Mouse (Mus musculus): ENCODE data around the gene Tsku. TPM values are rescaled to one million over a fixed set of nuclear protein-coding genes. Genes with fewer than 3 reads are reported as not detected.
A peak's percentile ranks its signal among the peaks of the same experiment; 100 is the strongest.

The Tsku gene
- total RNA-seq (2021) = 10 to 100 TPM; 11.5 TPM

- intact Hi-C loops (cut with DNase I) = loop anchor here (2.0 kb wide), 1 partner anchor 62 kb away; no protein-coding TSS in a partner anchor
- peak; percentile 98 for DNase-seq
Measured at GRCm38 (mm10) chr7:98361063-98361652, at the start of gene Tsku. Tsku (minus strand) TSS chr7:98361328.

- no peak for DNase-seq
- intact Hi-C loops (cut with DNase I) = no loop called here
Measured at GRCm38 (mm10) chr7:98407615-98408014, 46.5 kb upstream of the Tsku start.

- DNase-seq = peak; percentile 88
- intact Hi-C loops (cut with DNase I) = no loop called here
Measured at GRCm38 (mm10) chr7:98403996-98404395, 42.9 kb upstream of the Tsku start.

- DNase-seq = peak; percentile 79
- intact Hi-C loops (cut with DNase I) = no loop called here
Measured at GRCm38 (mm10) chr7:98402582-98403574, 41.8 kb upstream of the Tsku start.

GRCm38 (mm10) chr7:98392466-98393201, 31.5 kb upstream of the Tsku start:
- intact Hi-C loops (cut with DNase I) = no loop called here
- no peak for DNase-seq

GRCm38 (mm10) chr7:98391351-98391936, 30.3 kb upstream of the Tsku start:
- peak; percentile 76 for DNase-seq
- intact Hi-C loops (cut with DNase I) = no loop called here

GRCm38 (mm10) chr7:98390486-98390885, 29.4 kb upstream of the Tsku start:
- intact Hi-C loops (cut with DNase I) = no loop called here
- no peak for DNase-seq

- intact Hi-C loops (cut with DNase I) = no loop called here
- DNase-seq = no peak
Measured at GRCm38 (mm10) chr7:98389656-98390055, 28.5 kb upstream of the Tsku start.

GRCm38 (mm10) chr7:98388881-98389501, 27.9 kb upstream of the Tsku start:
- peak; percentile 62 for DNase-seq
- intact Hi-C loops (cut with DNase I) = no loop called here

- DNase-seq = no peak
Measured at GRCm38 (mm10) chr7:98387201-98387600, 26.1 kb upstream of the Tsku start.

GRCm38 (mm10) chr7:98385168-98385567, 24.0 kb upstream of the Tsku start:
- intact Hi-C loops (cut with DNase I) = no loop called here
- no peak for DNase-seq

More at GRCm38 (mm10) chr7:98387201-98387600, 26.1 kb upstream of the Tsku start:
- intact Hi-C loops (cut with DNase I) = no loop called here

- intact Hi-C loops (cut with DNase I) = no loop called here
- no peak for DNase-seq
Measured at GRCm38 (mm10) chr7:98383337-98383736, 22.2 kb upstream of the Tsku start.

GRCm38 (mm10) chr7:98382784-98383183, 21.7 kb upstream of the Tsku start:
- intact Hi-C loops (cut with DNase I) = no loop called here
- DNase-seq = no peak

GRCm38 (mm10) chr7:98380224-98380925, 19.2 kb upstream of the Tsku start:
- intact Hi-C loops (cut with DNase I) = no loop called here
- DNase-seq = peak; percentile 94

GRCm38 (mm10) chr7:98379232-98379631, 18.1 kb upstream of the Tsku start:
- DNase-seq = no peak
- intact Hi-C loops (cut with DNase I) = no loop called here

- intact Hi-C loops (cut with DNase I) = no loop called here
Measured at GRCm38 (mm10) chr7:98377257-98377656, 16.1 kb upstream of the Tsku start.

GRCm38 (mm10) chr7:98371161-98371560, 10.0 kb upstream of the Tsku start:
- intact Hi-C loops (cut with DNase I) = no loop called here
- no peak for DNase-seq

More at GRCm38 (mm10) chr7:98377257-98377656, 16.1 kb upstream of the Tsku start:
- DNase-seq = no peak

- no peak for DNase-seq
- intact Hi-C loops (cut with DNase I) = no loop called here
Measured at GRCm38 (mm10) chr7:98369762-98370369, 8.7 kb upstream of the Tsku start.

GRCm38 (mm10) chr7:98361662-98362061, 534 bp upstream of the Tsku start:
- no peak for DNase-seq
- intact Hi-C loops (cut with DNase I) = loop anchor here (2.0 kb wide), 1 partner anchor 61 kb away; no protein-coding TSS in a partner anchor

Measured in left cerebral cortex, postnatal 4 days (tissue).